Mouse (Mus musculus): Measurements from ENCODE around the gene Rxfp1. TPM values are rescaled to one million over a fixed set of nuclear protein-coding genes. Genes with fewer than 3 reads are reported as not detected.

Gene Rxfp1
- total and polyA plus RNA-seq, 3 experiments, result 1.2 to 2.6 (median 1.3) TPM

DNA sequence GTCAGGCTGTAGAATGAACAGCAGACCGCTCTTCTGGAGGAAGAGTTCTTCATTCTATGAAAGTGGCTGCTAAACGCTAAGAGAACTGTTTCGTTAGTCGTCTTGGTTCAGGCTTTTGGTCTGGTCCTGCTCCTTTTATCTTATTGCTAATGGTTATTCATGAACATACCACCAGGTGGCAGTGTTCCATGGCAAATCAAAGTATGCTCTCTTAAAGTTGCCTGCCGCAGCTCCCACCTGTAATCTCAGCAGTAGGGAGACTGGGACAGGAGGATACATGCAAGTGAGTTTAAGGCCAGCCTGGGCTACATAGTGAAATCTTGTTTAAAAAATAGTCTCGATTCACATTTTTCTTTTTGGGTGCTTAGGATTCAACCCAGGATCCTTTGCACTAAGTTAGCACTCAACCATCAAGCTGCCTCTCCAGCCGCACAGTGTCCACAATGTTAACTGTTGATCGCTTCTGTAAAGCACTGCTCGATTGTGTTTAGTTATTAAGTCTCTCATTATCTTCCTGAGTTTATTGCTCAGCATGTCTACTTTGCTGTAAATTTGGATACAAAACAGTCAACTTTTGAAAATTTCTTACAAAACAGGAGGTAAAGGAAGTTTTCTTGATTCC lies 72.8 kb downstream of the Rxfp1 start:
- Histone ChIP-seq H3K9ac (ENCODE audit: low read depth, low read length) (no peak overlapping the region), H3K4me3 (no peak overlapping the region), H3K4me1 (ENCODE audit: control insufficient read depth, insufficient read depth, low read length) (no peaks in the 10 kb centered on the region), H3K36me3 (ENCODE audit: control insufficient read depth, insufficient read depth, low read length) (no peaks in the 10 kb centered on the region), H3K27me3 (ENCODE audit: control insufficient read depth, insufficient read depth, low read length) (no peaks in the 10 kb centered on the region), H3K27ac (no peak overlapping the region), H3K79me2 (replicated peaks; ENCODE audit: control insufficient read depth, insufficient read depth, low read length) (no peaks in the 10 kb centered on the region)
- DNase-seq, result peak; percentile 5 to 20
- TF ChIP-seq EP300 (IDR thresholded peaks at IDR 0.05; ENCODE audit: insufficient read depth, low read depth, low read length) (no peak), CTCF (IDR thresholded peaks at IDR 0.05) (peak; percentile 88)
- 29% methylated on average over 9 of the region's 9 CpGs for WGBS
- intact Hi-C loops (cut with DNase I), result loop anchor here (1.0 kb wide), 1 partner anchor 144 kb away; no protein-coding TSS in a partner anchor

DNA sequence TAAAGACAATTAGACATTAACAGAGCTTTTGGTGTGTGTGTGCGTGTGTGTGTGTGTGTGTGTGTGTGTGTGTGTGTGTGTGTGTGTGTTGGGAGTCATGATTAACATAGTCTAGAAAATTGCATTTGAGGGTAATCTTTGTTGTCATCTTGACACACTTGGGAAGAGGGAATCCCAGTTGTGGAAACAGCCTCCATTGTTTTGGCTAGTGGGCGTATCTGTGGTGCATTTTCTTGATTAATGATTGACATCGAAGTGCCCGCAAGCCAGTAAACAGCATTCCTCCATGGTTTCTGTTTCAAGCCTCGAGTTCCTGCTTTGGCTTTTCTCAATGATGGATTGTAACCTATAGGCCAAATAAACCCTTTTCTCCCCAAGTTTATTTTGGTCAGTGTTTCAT lies 81.0 kb downstream of the Rxfp1 start:
- Histone ChIP-seq H3K36me3 (ENCODE audit: control insufficient read depth, insufficient read depth, low read length) (no peaks in the 10 kb centered on the region), H3K79me2 (replicated peaks; ENCODE audit: control insufficient read depth, insufficient read depth, low read length) (no peaks in the 10 kb centered on the region), H3K27ac (no peak overlapping the region), H3K9ac (ENCODE audit: low read depth, low read length) (no peak overlapping the region), H3K27me3 (ENCODE audit: control insufficient read depth, insufficient read depth, low read length) (no peaks in the 10 kb centered on the region), H3K4me1 (ENCODE audit: control insufficient read depth, insufficient read depth, low read length) (no peaks in the 10 kb centered on the region), H3K4me3 (no peak overlapping the region)
- DNase-seq, result no peak
- TF ChIP-seq POLR2A (IDR thresholded peaks at IDR 0.05; ENCODE audit: insufficient read depth, low read depth, low read length), result no peak
- no peak for TF ChIP-seq EP300 (IDR thresholded peaks at IDR 0.05; ENCODE audit: insufficient read depth, low read depth, low read length)
- no peak for TF ChIP-seq CTCF (IDR thresholded peaks at IDR 0.05)
- 62% methylated on average over 5 of the region's 5 CpGs for WGBS
- intact Hi-C loops (cut with DNase I), result no loop called here

DNA sequence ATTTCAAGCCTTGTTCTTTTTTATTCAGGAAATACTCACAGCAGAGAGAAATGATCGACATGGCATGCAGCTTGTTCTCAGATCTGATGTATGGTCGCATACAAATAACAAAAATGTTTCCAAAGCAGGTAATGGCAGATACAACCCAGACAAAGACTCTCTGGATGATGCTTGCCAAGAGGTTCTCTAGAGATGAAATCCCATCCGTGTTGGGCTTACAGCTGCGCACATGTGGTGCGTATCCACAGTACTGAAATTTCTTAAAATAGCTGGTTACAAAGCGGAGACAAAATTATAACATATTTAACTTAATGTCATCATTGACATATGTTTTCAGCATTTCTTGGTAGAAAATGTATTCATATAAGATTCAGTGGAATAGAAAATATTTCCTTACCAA lies 85.6 kb downstream of the Rxfp1 start:
- H3K4me3 ChIP-seq, result no peak overlapping the region
- no peaks in the 10 kb centered on the region for H3K27me3 ChIP-seq (ENCODE audit: control insufficient read depth, insufficient read depth, low read length)
- no peaks in the 10 kb centered on the region for H3K79me2 ChIP-seq (replicated peaks; ENCODE audit: control insufficient read depth, insufficient read depth, low read length)
- H3K4me1 ChIP-seq (ENCODE audit: control insufficient read depth, insufficient read depth, low read length), result no peaks in the 10 kb centered on the region
- no peak overlapping the region for H3K9ac ChIP-seq (ENCODE audit: low read depth, low read length)
- WGBS, result 84% methylated on average over 6 of the region's 6 CpGs
- intact Hi-C loops (cut with DNase I), result no loop called here
- DNase-seq, result no peak
- no peak for TF ChIP-seq POLR2A (IDR thresholded peaks at IDR 0.05; ENCODE audit: insufficient read depth, low read depth, low read length)
- TF ChIP-seq EP300 (IDR thresholded peaks at IDR 0.05; ENCODE audit: insufficient read depth, low read depth, low read length), result no peak
- no peak for TF ChIP-seq CTCF (IDR thresholded peaks at IDR 0.05)
- H3K27ac ChIP-seq, result no peak overlapping the region
- no peaks in the 10 kb centered on the region for H3K36me3 ChIP-seq (ENCODE audit: control insufficient read depth, insufficient read depth, low read length)

DNA sequence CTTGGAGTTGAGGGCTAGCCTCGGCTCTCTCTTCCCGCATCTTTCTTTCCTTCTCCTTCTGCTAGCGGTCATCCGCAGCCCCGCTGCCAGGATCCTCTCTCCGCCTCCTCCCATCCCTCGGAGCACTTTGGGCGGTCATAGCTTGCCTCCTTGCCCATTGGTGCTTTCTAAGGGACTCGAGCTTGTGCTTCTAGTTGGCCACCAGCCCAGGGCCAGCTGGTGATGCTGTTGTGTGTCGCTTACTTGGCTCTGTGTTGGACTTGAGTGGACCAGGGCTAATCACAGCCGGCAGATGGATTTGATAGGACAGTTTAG lies 108.3 kb downstream of the Rxfp1 start, which contains the start of gene Etfdh:
Gene Etfdh, minus strand, starts transcription at position 85 of the 315 bp plus-strand sequence.
- no peak for TF ChIP-seq CTCF (IDR thresholded peaks at IDR 0.05)
- TF ChIP-seq POLR2A (IDR thresholded peaks at IDR 0.05; ENCODE audit: insufficient read depth, low read depth, low read length), result no peak
- TF ChIP-seq EP300 (IDR thresholded peaks at IDR 0.05; ENCODE audit: insufficient read depth, low read depth, low read length), result no peak
- intact Hi-C loops (cut with DNase I), result no loop called here
- H3K27ac ChIP-seq, result peak within 1 kb of the TSS; percentile 97
- H3K36me3 ChIP-seq (ENCODE audit: control insufficient read depth, insufficient read depth, low read length), result no peaks in the 10 kb centered on the region
- peak; percentile 68 to 76 for DNase-seq
- WGBS, result under 1% methylated on average over 11 of the region's 11 CpGs
- peak within 1 kb of the TSS; percentile 72 for H3K4me3 ChIP-seq
- H3K4me1 ChIP-seq (ENCODE audit: control insufficient read depth, insufficient read depth, low read length), result peaks cover 1% of the 10 kb centered on the region; the same call in 1 of the 2 replicates
- H3K27me3 ChIP-seq (ENCODE audit: control insufficient read depth, insufficient read depth, low read length), result no peaks in the 10 kb centered on the region
- no peaks in the 10 kb centered on the region for H3K79me2 ChIP-seq (replicated peaks; ENCODE audit: control insufficient read depth, insufficient read depth, low read length)
- H3K9ac ChIP-seq (ENCODE audit: low read depth, low read length), result peak within 1 kb of the TSS; percentile 74

DNA sequence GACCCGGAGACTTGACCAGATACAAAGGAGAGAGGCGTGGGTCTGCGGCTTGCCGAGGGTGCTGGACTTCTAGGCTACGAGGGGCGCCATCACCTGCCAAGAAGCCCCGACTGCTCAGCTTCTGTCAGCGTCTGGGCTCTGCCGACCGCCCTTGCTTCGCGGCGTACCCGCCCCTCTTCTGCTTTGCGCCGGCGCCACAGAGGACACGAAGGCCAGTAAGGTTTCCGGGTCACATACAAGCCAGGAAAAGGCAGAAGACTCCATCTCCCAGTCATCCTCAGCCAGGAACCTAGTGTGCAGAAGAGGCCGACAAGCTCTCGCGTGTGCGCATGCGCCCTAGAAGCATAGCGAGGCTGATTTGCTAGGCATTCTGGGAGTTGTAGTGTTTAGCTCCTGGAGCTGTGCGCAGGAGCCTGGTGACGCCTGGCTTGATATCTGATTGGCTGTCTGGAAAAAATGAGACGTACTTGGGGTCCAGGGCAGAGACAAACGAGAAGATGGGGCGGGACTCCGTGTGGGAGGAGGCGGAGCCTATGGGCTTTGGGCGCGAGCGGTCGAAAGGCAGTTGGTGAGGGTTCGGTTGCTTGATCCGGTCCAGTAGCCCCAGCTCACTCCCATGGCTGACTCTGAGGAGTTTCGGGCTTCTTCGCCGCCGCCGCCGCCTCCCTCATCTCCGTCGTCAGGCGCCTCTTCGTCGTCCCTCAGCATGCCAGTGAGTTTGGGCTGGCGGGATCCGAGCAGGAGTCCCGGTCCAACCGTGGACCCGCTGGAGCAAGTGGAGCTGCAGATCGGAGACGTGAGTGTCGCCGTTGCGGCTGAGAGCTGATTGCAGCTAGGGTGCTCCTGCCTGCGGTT lies 108.9 kb downstream of the Rxfp1 start, which contains the start of gene 4930579G24Rik:
Gene 4930579G24Rik, plus strand, starts transcription at position 519 of the 855 bp plus-strand sequence.
- intact Hi-C loops (cut with DNase I), result no loop called here
- H3K27me3 ChIP-seq (ENCODE audit: control insufficient read depth, insufficient read depth, low read length), result no peaks in the 10 kb centered on the region
- under 1% methylated on average over 60 of the region's 60 CpGs for WGBS

More for the DNA sequence above, 108.9 kb downstream of the Rxfp1 start, which contains the start of gene 4930579G24Rik:
- peak; percentile 93 to 98 for DNase-seq
- H3K4me1 ChIP-seq (ENCODE audit: control insufficient read depth, insufficient read depth, low read length), result peaks cover 1% of the 10 kb centered on the region; the same call in 1 of the 2 replicates
- peak within 1 kb of the TSS; percentile 72 for H3K4me3 ChIP-seq
- H3K27ac ChIP-seq, result peak within 1 kb of the TSS; percentile 97
- H3K36me3 ChIP-seq (ENCODE audit: control insufficient read depth, insufficient read depth, low read length), result no peaks in the 10 kb centered on the region
- H3K9ac ChIP-seq (ENCODE audit: low read depth, low read length), result peak within 1 kb of the TSS; percentile 74
- TF ChIP-seq EP300 (IDR thresholded peaks at IDR 0.05; ENCODE audit: insufficient read depth, low read depth, low read length) (no peak; the same call in 1 of the 2 replicates), POLR2A (IDR thresholded peaks at IDR 0.05; ENCODE audit: insufficient read depth, low read depth, low read length) (peak; percentile 77), CTCF (IDR thresholded peaks at IDR 0.05) (no peak)
- no peaks in the 10 kb centered on the region for H3K79me2 ChIP-seq (replicated peaks; ENCODE audit: control insufficient read depth, insufficient read depth, low read length)

All from heart, adult 2 months (tissue).